Mouse (Mus musculus) hindbrain, embryonic 15.5 days (tissue): ENCODE data around the gene Vamp9. TPM values are rescaled to one million over a fixed set of nuclear protein-coding genes. Genes with fewer than 3 reads are reported as not detected.

ENCODE experiments used
- ATAC-seq: fragments of 200-750 bp; cut with Nextera tagmentation; 2 replicates; pipeline ENCODE4 v1.8.0; 2017; ENCODE audit warnings: low read depth, moderate number of reproducible peaks, moderate TSS enrichment; ENCODE audit not compliant: low FRiP score
- H3K27ac ChIP-seq: fragments of 300-500 bp; sonication (generic); replicated peaks from 2 replicates; pipeline ENCODE4 v1.5.1; 2015; ENCODE audit warnings: mild to moderate bottlenecking, inconsistent platforms
- H3K27me3 ChIP-seq: fragments of 300-500 bp; sonication (generic); 2 replicates; pipeline ENCODE4 v1.6.1; 2015; ENCODE audit warnings: control low read depth, inconsistent platforms
- H3K36me3 ChIP-seq: fragments of 300-500 bp; sonication (generic); 2 replicates; pipeline ENCODE4 v1.6.1; 2015; ENCODE audit warnings: control low read depth, inconsistent platforms
- H3K4me1 ChIP-seq: fragments of 300-500 bp; sonication (generic); replicated peaks from 2 replicates; pipeline ENCODE4 v1.6.1; 2015; ENCODE audit warnings: control low read depth, inconsistent platforms
- H3K4me2 ChIP-seq: fragments of 300-500 bp; sonication (generic); 2 replicates; pipeline ENCODE4 v1.6.1; 2015; ENCODE audit warnings: moderate library complexity, mild to moderate bottlenecking, inconsistent platforms
- H3K4me3 ChIP-seq: fragments of 300-500 bp; sonication (generic); 2 replicates; pipeline ENCODE4 v1.5.1; 2015; ENCODE audit warnings: mild to moderate bottlenecking, inconsistent platforms
- H3K9ac ChIP-seq: fragments of 300-500 bp; sonication (generic); 2 replicates; pipeline ENCODE4 v1.6.1; 2015; ENCODE audit warnings: inconsistent platforms
- H3K9me3 ChIP-seq: fragments of 300-500 bp; sonication (generic); 2 replicates; pipeline ENCODE4 v1.6.1; 2016; ENCODE audit warnings: control low read depth, inconsistent platforms
- WGBS: fragments of 180-500 bp; shearing (Covaris S2); methylation state at CpG from one replicate; pipeline ENCODE4 v1.1.7; 2015; 5-methylcytosine and 5-hydroxymethylcytosine counted together
- polyA plus RNA-seq: library from polyadenylated mRNA; unstranded; fragments of >200 nt; fragmentation: Nextera tagmentation; extraction: Ambion mirVana; gene quantifications from 2 replicates; pipeline ENCODE4 v1.2.1, GENCODE M21; 2015

The Vamp9 gene
- polyA plus RNA-seq, 1 experiment from 2014 or later, result 1.2 TPM

GRCm38 (mm10) chr5:99887133-99887532, 18.9 kb upstream of the Vamp9 start:
- Histone ChIP-seq H3K9me3 (no peaks in the 10 kb centered on the region), H3K4me1 (no peaks in the 10 kb centered on the region), H3K4me3 (no peak overlapping the region), H3K9ac (no peak overlapping the region), H3K27me3 (no peaks in the 10 kb centered on the region), H3K4me2 (no peak overlapping the region), H3K27ac (no peak overlapping the region), H3K36me3 (no peaks in the 10 kb centered on the region)
- no peak for ATAC-seq
- 71% methylated on average over 1 of the region's 1 CpGs for WGBS

- ATAC-seq, result peak; percentile 79; the same call in 1 of the 2 replicates
- Histone ChIP-seq H3K4me2 (no peak overlapping the region), H3K9me3 (no peaks in the 10 kb centered on the region), H3K4me3 (no peak overlapping the region), H3K36me3 (no peaks in the 10 kb centered on the region), H3K4me1 (no peaks in the 10 kb centered on the region), H3K27me3 (no peaks in the 10 kb centered on the region), H3K27ac (no peak overlapping the region), H3K9ac (no peak overlapping the region)
- WGBS, result 71% methylated on average over 12 of the region's 12 CpGs
Observed at GRCm38 (mm10) chr5:99891516-99892441, 14.3 kb upstream of the Vamp9 start.

- H3K4me3 ChIP-seq, result no peak overlapping the region
- peak; percentile 71 for ATAC-seq
Observed at GRCm38 (mm10) chr5:99900041-99900440, 6.0 kb upstream of the Vamp9 start.

GRCm38 (mm10) chr5:99905731-99906130, 323 bp upstream of the Vamp9 start:
- WGBS, result 65% methylated on average over 7 of the region's 7 CpGs
- Histone ChIP-seq H3K27me3 (no peaks in the 10 kb centered on the region), H3K36me3 (no peaks in the 10 kb centered on the region), H3K4me3 (peak overlapping the region; percentile 84), H3K4me2 (peak overlapping the region; percentile 76), H3K9ac (no peak overlapping the region), H3K9me3 (no peaks in the 10 kb centered on the region), H3K27ac (no peak overlapping the region), H3K4me1 (peaks cover 3% of the 10 kb centered on the region)
- 0 out of 2 replicates have a peak, but pooled peaks have one; percentile 5 for ATAC-seq

More at GRCm38 (mm10) chr5:99900041-99900440, 6.0 kb upstream of the Vamp9 start:
- H3K27ac ChIP-seq, result no peak overlapping the region
- H3K9ac ChIP-seq, result no peak overlapping the region
- H3K9me3 ChIP-seq, result no peaks in the 10 kb centered on the region
- 11% methylated on average over 6 of the region's 6 CpGs for WGBS
- H3K4me2 ChIP-seq, result no peak overlapping the region
- H3K36me3 ChIP-seq, result no peaks in the 10 kb centered on the region
- no peaks in the 10 kb centered on the region for H3K27me3 ChIP-seq
- no peaks in the 10 kb centered on the region for H3K4me1 ChIP-seq

- no peak overlapping the region for H3K9ac ChIP-seq
- H3K4me1 ChIP-seq, result no peaks in the 10 kb centered on the region
- no peak overlapping the region for H3K4me3 ChIP-seq
- WGBS, result 53% methylated on average over 7 of the region's 7 CpGs
- H3K36me3 ChIP-seq, result no peaks in the 10 kb centered on the region
- H3K4me2 ChIP-seq, result no peak overlapping the region
- no peaks in the 10 kb centered on the region for H3K27me3 ChIP-seq
- H3K27ac ChIP-seq, result no peak overlapping the region
- no peak for ATAC-seq
- H3K9me3 ChIP-seq, result no peaks in the 10 kb centered on the region
Observed at GRCm38 (mm10) chr5:99915494-99915893, 9.4 kb downstream of the Vamp9 start.

GRCm38 (mm10) chr5:99922033-99922432, 16.0 kb downstream of the Vamp9 start:
- WGBS, result 72% methylated on average over 8 of the region's 8 CpGs
- Histone ChIP-seq H3K9me3 (no peaks in the 10 kb centered on the region), H3K4me1 (no peaks in the 10 kb centered on the region), H3K4me3 (no peak overlapping the region), H3K36me3 (no peaks in the 10 kb centered on the region), H3K27me3 (no peaks in the 10 kb centered on the region), H3K9ac (no peak overlapping the region), H3K27ac (no peak overlapping the region), H3K4me2 (no peak overlapping the region)
- ATAC-seq, result no peak

GRCm38 (mm10) chr5:99927951-99928350, 21.9 kb downstream of the Vamp9 start:
- ATAC-seq, result no peak

GRCm38 (mm10) chr5:99931910-99932309, 25.9 kb downstream of the Vamp9 start:
- no peaks in the 10 kb centered on the region for H3K27me3 ChIP-seq
- no peak overlapping the region for H3K4me3 ChIP-seq
- no peak overlapping the region for H3K9ac ChIP-seq
- H3K9me3 ChIP-seq, result no peaks in the 10 kb centered on the region
- no peak for ATAC-seq
- WGBS, result 91% methylated on average over 6 of the region's 6 CpGs
- H3K36me3 ChIP-seq, result no peaks in the 10 kb centered on the region
- no peak overlapping the region for H3K27ac ChIP-seq
- H3K4me2 ChIP-seq, result no peak overlapping the region
- no peaks in the 10 kb centered on the region for H3K4me1 ChIP-seq

More at GRCm38 (mm10) chr5:99927951-99928350, 21.9 kb downstream of the Vamp9 start:
- H3K27ac ChIP-seq, result no peak overlapping the region
- no peaks in the 10 kb centered on the region for H3K4me1 ChIP-seq
- no peak overlapping the region for H3K4me3 ChIP-seq
- 54% methylated on average over 4 of the region's 4 CpGs for WGBS
- no peak overlapping the region for H3K4me2 ChIP-seq
- H3K36me3 ChIP-seq, result no peaks in the 10 kb centered on the region
- H3K9me3 ChIP-seq, result no peaks in the 10 kb centered on the region
- no peak overlapping the region for H3K9ac ChIP-seq
- H3K27me3 ChIP-seq, result no peaks in the 10 kb centered on the region

GRCm38 (mm10) chr5:99939440-99939839, 33.4 kb downstream of the Vamp9 start:
- Histone ChIP-seq H3K9ac (no peak overlapping the region), H3K4me1 (no peaks in the 10 kb centered on the region), H3K27me3 (no peaks in the 10 kb centered on the region), H3K4me2 (no peak overlapping the region), H3K9me3 (no peaks in the 10 kb centered on the region), H3K27ac (no peak overlapping the region), H3K4me3 (no peak overlapping the region), H3K36me3 (no peaks in the 10 kb centered on the region)
- ATAC-seq, result peak; percentile 38; the same call in 1 of the 2 replicates
- WGBS, result 68% methylated on average over 3 of the region's 3 CpGs

GRCm38 (mm10) chr5:99941273-99941672, 35.2 kb downstream of the Vamp9 start:
- no peak for ATAC-seq
- no peak overlapping the region for H3K9ac ChIP-seq
- no peaks in the 10 kb centered on the region for H3K27me3 ChIP-seq
- H3K36me3 ChIP-seq, result peaks cover 3% of the 10 kb centered on the region; the same call in 1 of the 2 replicates
- no peak overlapping the region for H3K4me2 ChIP-seq
- no peaks in the 10 kb centered on the region for H3K9me3 ChIP-seq
- no peak overlapping the region for H3K4me3 ChIP-seq
- WGBS, result 79% methylated on average over 10 of the region's 10 CpGs
- H3K27ac ChIP-seq, result no peak overlapping the region
- no peaks in the 10 kb centered on the region for H3K4me1 ChIP-seq

GRCm38 (mm10) chr5:99941776-99942502, 35.9 kb downstream of the Vamp9 start:
- no peak overlapping the region for H3K27ac ChIP-seq
- H3K9ac ChIP-seq, result no peak overlapping the region
- H3K4me2 ChIP-seq, result no peak overlapping the region
- no peaks in the 10 kb centered on the region for H3K4me1 ChIP-seq
- ATAC-seq, result no peak
- H3K4me3 ChIP-seq, result no peak overlapping the region
- peaks cover 3% of the 10 kb centered on the region; the same call in 1 of the 2 replicates for H3K36me3 ChIP-seq
- 37% methylated on average over 10 of the region's 10 CpGs for WGBS
- H3K9me3 ChIP-seq, result no peaks in the 10 kb centered on the region
- H3K27me3 ChIP-seq, result no peaks in the 10 kb centered on the region

- H3K9ac ChIP-seq, result no peak overlapping the region
- H3K36me3 ChIP-seq, result peaks cover 3% of the 10 kb centered on the region
- H3K4me1 ChIP-seq, result no peaks in the 10 kb centered on the region
- no peak overlapping the region for H3K4me3 ChIP-seq
- ATAC-seq, result 0 out of 2 replicates have a peak, but pooled peaks have one; percentile 44
- 78% methylated on average over 5 of the region's 5 CpGs for WGBS
- no peak overlapping the region for H3K27ac ChIP-seq
- H3K4me2 ChIP-seq, result no peak overlapping the region
- H3K9me3 ChIP-seq, result no peaks in the 10 kb centered on the region
- no peaks in the 10 kb centered on the region for H3K27me3 ChIP-seq
Observed at GRCm38 (mm10) chr5:99952513-99952912, 46.5 kb downstream of the Vamp9 start.
